Mouse (Mus musculus): ENCODE measurements around the gene N4bp2. TPM values are rescaled to one million over a fixed set of nuclear protein-coding genes. Genes with fewer than 3 reads are reported as not detected.

N4bp2 gene
- polyA plus RNA-seq, 1 experiment = 2.0 TPM

GRCm38 (mm10) chr5:65857935-65858334, 94.6 kb downstream of the N4bp2 start:
- no peak overlapping the region for H3ac ChIP-seq (ENCODE audit: control insufficient read depth, insufficient read length, low read depth)
- no peaks in the 10 kb centered on the region for H3K36me3 ChIP-seq (ENCODE audit: control insufficient read depth, insufficient read depth)
- H3K27me3 ChIP-seq (ENCODE audit: control insufficient read depth, insufficient read depth, insufficient read length) = no peaks in the 10 kb centered on the region
- H3K79me2 ChIP-seq (ENCODE audit: control insufficient read depth, insufficient read depth) = no peaks in the 10 kb centered on the region
- TF ChIP-seq MYOD1 (IDR thresholded peaks at IDR 0.05; ENCODE audit: control insufficient read depth, insufficient read length, low read depth) (no peak), MAX (IDR thresholded peaks at IDR 0.05) (no peak), MYOG (IDR thresholded peaks at IDR 0.05; ENCODE audit: control insufficient read depth, extremely low read depth, insufficient read length) (no peak), FOSL1 (IDR thresholded peaks at IDR 0.05; ENCODE audit: insufficient read depth, low read length, poor library complexity, severe bottlenecking) (no peak), CTCF (IDR thresholded peaks at IDR 0.05; ENCODE audit: control insufficient read depth, insufficient read depth, insufficient read length) (no peak), USF1 (IDR thresholded peaks at IDR 0.05; ENCODE audit: low read depth) (no peak), CEBPB (IDR thresholded peaks at IDR 0.05; ENCODE audit: low read depth) (no peak)
- no peak overlapping the region for H3K4me3 ChIP-seq (ENCODE audit: insufficient read depth, poor library complexity, severe bottlenecking)
- no peaks in the 10 kb centered on the region for H3K79me3 ChIP-seq (ENCODE audit: low read depth)

GRCm38 (mm10) chr5:65858355-65858754, 95.0 kb downstream of the N4bp2 start:
- no peak overlapping the region for H3K4me3 ChIP-seq (ENCODE audit: insufficient read depth, poor library complexity, severe bottlenecking)
- H3K27me3 ChIP-seq (ENCODE audit: control insufficient read depth, insufficient read depth, insufficient read length) = no peaks in the 10 kb centered on the region
- no peaks in the 10 kb centered on the region for H3K36me3 ChIP-seq (ENCODE audit: control insufficient read depth, insufficient read depth)
- H3ac ChIP-seq (ENCODE audit: control insufficient read depth, insufficient read length, low read depth) = no peak overlapping the region
- TF ChIP-seq CEBPB (IDR thresholded peaks at IDR 0.05; ENCODE audit: low read depth) (no peak), MAX (IDR thresholded peaks at IDR 0.05) (no peak), CTCF (IDR thresholded peaks at IDR 0.05; ENCODE audit: control insufficient read depth, insufficient read depth, insufficient read length) (no peak), MYOG (IDR thresholded peaks at IDR 0.05; ENCODE audit: control insufficient read depth, extremely low read depth, insufficient read length) (no peak), FOSL1 (IDR thresholded peaks at IDR 0.05; ENCODE audit: insufficient read depth, low read length, poor library complexity, severe bottlenecking) (no peak), MYOD1 (IDR thresholded peaks at IDR 0.05; ENCODE audit: control insufficient read depth, insufficient read length, low read depth) (no peak), USF1 (IDR thresholded peaks at IDR 0.05; ENCODE audit: low read depth) (no peak)
- no peaks in the 10 kb centered on the region for H3K79me3 ChIP-seq (ENCODE audit: low read depth)
- H3K79me2 ChIP-seq (ENCODE audit: control insufficient read depth, insufficient read depth) = no peaks in the 10 kb centered on the region

- Histone ChIP-seq H3K4me3 (ENCODE audit: insufficient read depth, poor library complexity, severe bottlenecking) (no peak overlapping the region), H3ac (ENCODE audit: control insufficient read depth, insufficient read length, low read depth) (no peak overlapping the region), H3K27me3 (ENCODE audit: control insufficient read depth, insufficient read depth, insufficient read length) (no peaks in the 10 kb centered on the region), H3K79me3 (ENCODE audit: low read depth) (no peaks in the 10 kb centered on the region), H3K79me2 (ENCODE audit: control insufficient read depth, insufficient read depth) (no peaks in the 10 kb centered on the region), H3K36me3 (ENCODE audit: control insufficient read depth, insufficient read depth) (no peaks in the 10 kb centered on the region)
- peak; percentile 76 for TF ChIP-seq MYOD1 (IDR thresholded peaks at IDR 0.05; ENCODE audit: control insufficient read depth, insufficient read length, low read depth)
- TF ChIP-seq CTCF (IDR thresholded peaks at IDR 0.05; ENCODE audit: control insufficient read depth, insufficient read depth, insufficient read length) = no peak
Observed at GRCm38 (mm10) chr5:65858898-65859297, 95.6 kb downstream of the N4bp2 start.

GRCm38 (mm10) chr5:65859396-65859795, 96.1 kb downstream of the N4bp2 start:
- H3K27me3 ChIP-seq (ENCODE audit: control insufficient read depth, insufficient read depth, insufficient read length) = peaks cover 3% of the 10 kb centered on the region
- TF ChIP-seq MYOG (IDR thresholded peaks at IDR 0.05; ENCODE audit: control insufficient read depth, extremely low read depth, insufficient read length) = no peak
- no peak for TF ChIP-seq MAX (IDR thresholded peaks at IDR 0.05)
- TF ChIP-seq CEBPB (IDR thresholded peaks at IDR 0.05; ENCODE audit: low read depth) = no peak
- TF ChIP-seq MYOD1 (IDR thresholded peaks at IDR 0.05; ENCODE audit: control insufficient read depth, insufficient read length, low read depth) = no peak
- no peak for TF ChIP-seq CTCF (IDR thresholded peaks at IDR 0.05; ENCODE audit: control insufficient read depth, insufficient read depth, insufficient read length)
- H3K79me2 ChIP-seq (ENCODE audit: control insufficient read depth, insufficient read depth) = no peaks in the 10 kb centered on the region

GRCm38 (mm10) chr5:65860281-65861000, 97.1 kb downstream of the N4bp2 start:
- Histone ChIP-seq H3ac (ENCODE audit: control insufficient read depth, insufficient read length, low read depth) (no peak overlapping the region), H3K79me3 (ENCODE audit: low read depth) (no peaks in the 10 kb centered on the region), H3K27me3 (ENCODE audit: control insufficient read depth, insufficient read depth, insufficient read length) (peaks cover 3% of the 10 kb centered on the region), H3K36me3 (ENCODE audit: control insufficient read depth, insufficient read depth) (no peaks in the 10 kb centered on the region), H3K79me2 (ENCODE audit: control insufficient read depth, insufficient read depth) (no peaks in the 10 kb centered on the region), H3K4me3 (ENCODE audit: insufficient read depth, poor library complexity, severe bottlenecking) (no peak overlapping the region)
- TF ChIP-seq CEBPB (IDR thresholded peaks at IDR 0.05; ENCODE audit: low read depth) = no peak
- TF ChIP-seq USF1 (IDR thresholded peaks at IDR 0.05; ENCODE audit: low read depth) = no peak
- TF ChIP-seq FOSL1 (IDR thresholded peaks at IDR 0.05; ENCODE audit: insufficient read depth, low read length, poor library complexity, severe bottlenecking) = no peak
- no peak for TF ChIP-seq CTCF (IDR thresholded peaks at IDR 0.05; ENCODE audit: control insufficient read depth, insufficient read depth, insufficient read length)
- TF ChIP-seq MYOG (IDR thresholded peaks at IDR 0.05; ENCODE audit: control insufficient read depth, extremely low read depth, insufficient read length) = no peak
- TF ChIP-seq MYOD1 (IDR thresholded peaks at IDR 0.05; ENCODE audit: control insufficient read depth, insufficient read length, low read depth) = no peak
- no peak for TF ChIP-seq MAX (IDR thresholded peaks at IDR 0.05)

More at GRCm38 (mm10) chr5:65859396-65859795, 96.1 kb downstream of the N4bp2 start:
- H3K4me3 ChIP-seq (ENCODE audit: insufficient read depth, poor library complexity, severe bottlenecking) = no peak overlapping the region
- H3K79me3 ChIP-seq (ENCODE audit: low read depth) = no peaks in the 10 kb centered on the region
- H3ac ChIP-seq (ENCODE audit: control insufficient read depth, insufficient read length, low read depth) = no peak overlapping the region
- no peaks in the 10 kb centered on the region for H3K36me3 ChIP-seq (ENCODE audit: control insufficient read depth, insufficient read depth)

Measured in C2C12 (cell line).